Mouse (Mus musculus) urinary bladder, postnatal 10 days (tissue): ENCODE measurements around the gene AU021092.

Experiments
- DNase-seq: peaks from one replicate; pipeline ENCODE4 v3.0.0; 2022; ENCODE audit warnings: low spot score

The AU021092 gene

GRCm38 (mm10) chr16:5214126-5214525, 8.0 kb downstream of the AU021092 start:
- DNase-seq = no peak

- DNase-seq = no peak
Measured at GRCm38 (mm10) chr16:5212150-5212549, 9.9 kb downstream of the AU021092 start.

- DNase-seq = no peak
Measured at GRCm38 (mm10) chr16:5210365-5210764, 11.7 kb downstream of the AU021092 start.

- no peak for DNase-seq
Measured at GRCm38 (mm10) chr16:5206051-5206450, 16.0 kb downstream of the AU021092 start.

GRCm38 (mm10) chr16:5205431-5205970, 16.6 kb downstream of the AU021092 start:
- DNase-seq = no peak

GRCm38 (mm10) chr16:5203668-5204433, 18.2 kb downstream of the AU021092 start, which contains the start of gene Nagpa:
Gene Nagpa (minus strand): TSS chr16:5204012.
- peak; percentile 38 for DNase-seq

- DNase-seq = no peak
Measured at GRCm38 (mm10) chr16:5203200-5203599, 18.9 kb downstream of the AU021092 start.

GRCm38 (mm10) chr16:5202681-5203080, 19.4 kb downstream of the AU021092 start:
- no peak for DNase-seq

GRCm38 (mm10) chr16:5195080-5195479, 27.0 kb downstream of the AU021092 start:
- no peak for DNase-seq

- no peak for DNase-seq
Measured at GRCm38 (mm10) chr16:5186234-5186633, 35.9 kb downstream of the AU021092 start.

- DNase-seq = no peak
Measured at GRCm38 (mm10) chr16:5185691-5186090, 36.4 kb downstream of the AU021092 start.

GRCm38 (mm10) chr16:5184956-5185355, 37.1 kb downstream of the AU021092 start:
- DNase-seq = no peak

GRCm38 (mm10) chr16:5184101-5184500, 38.0 kb downstream of the AU021092 start:
- DNase-seq = no peak

GRCm38 (mm10) chr16:5183310-5183975, 38.7 kb downstream of the AU021092 start:
- DNase-seq = no peak

- DNase-seq = no peak
Measured at GRCm38 (mm10) chr16:5172636-5173035, 49.5 kb downstream of the AU021092 start.

GRCm38 (mm10) chr16:5168829-5169228, 53.3 kb downstream of the AU021092 start:
- DNase-seq = no peak

- DNase-seq = no peak
Measured at GRCm38 (mm10) chr16:5168038-5168437, 54.1 kb downstream of the AU021092 start.

GRCm38 (mm10) chr16:5164327-5164726, 57.8 kb downstream of the AU021092 start:
- no peak for DNase-seq
